Mouse (Mus musculus) thymus, postnatal 10 days (tissue): ENCODE results near the gene Zfp454.

Experiments
- DNase-seq, 2 experiments: peaks; one replicate each; pipeline ENCODE4 v3.0.0; 2021; ENCODE audit warnings: low spot score in 2 of 2

Gene Zfp454

GRCm38 (mm10) chr11:50887390-50888128 is at the start of gene Zfp454:
Gene Zfp454 (minus strand): TSS chr11:50887651.
- peak in 1 of 2 experiments; percentile 5 for DNase-seq

- no peak for DNase-seq
Observed at GRCm38 (mm10) chr11:50932040-50932439, 44.6 kb upstream of the Zfp454 start.

DNA sequence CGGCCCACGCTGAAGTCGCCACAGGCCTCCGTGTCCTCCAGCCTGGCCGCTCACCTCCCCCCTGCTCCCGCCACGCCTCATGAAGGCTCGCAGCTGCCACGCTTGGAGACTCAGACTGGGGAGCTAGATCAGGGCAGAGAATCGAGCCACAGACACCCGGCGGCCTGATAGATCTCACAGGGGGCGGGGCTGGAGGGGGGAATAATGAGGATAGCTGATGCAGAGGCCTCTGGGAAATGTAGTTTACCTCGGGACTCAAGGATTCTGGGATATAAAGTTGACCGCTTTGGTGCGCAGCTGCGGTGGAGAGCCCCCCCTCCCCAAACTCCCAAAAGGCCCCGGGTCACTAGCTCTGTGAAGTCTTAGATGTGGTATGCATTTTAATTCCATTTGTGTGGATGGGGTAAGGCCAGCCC is 44.0 kb upstream of the Zfp454 start, which contains the start of gene Zfp354b:
TSS of gene Zfp354b (minus strand) at position 183 of the 416 bp plus-strand sequence.
- DNase-seq: peak; percentile 14 to 24

GRCm38 (mm10) chr11:50931021-50931420 is 43.6 kb upstream of the Zfp454 start:
- no peak for DNase-seq

DNA sequence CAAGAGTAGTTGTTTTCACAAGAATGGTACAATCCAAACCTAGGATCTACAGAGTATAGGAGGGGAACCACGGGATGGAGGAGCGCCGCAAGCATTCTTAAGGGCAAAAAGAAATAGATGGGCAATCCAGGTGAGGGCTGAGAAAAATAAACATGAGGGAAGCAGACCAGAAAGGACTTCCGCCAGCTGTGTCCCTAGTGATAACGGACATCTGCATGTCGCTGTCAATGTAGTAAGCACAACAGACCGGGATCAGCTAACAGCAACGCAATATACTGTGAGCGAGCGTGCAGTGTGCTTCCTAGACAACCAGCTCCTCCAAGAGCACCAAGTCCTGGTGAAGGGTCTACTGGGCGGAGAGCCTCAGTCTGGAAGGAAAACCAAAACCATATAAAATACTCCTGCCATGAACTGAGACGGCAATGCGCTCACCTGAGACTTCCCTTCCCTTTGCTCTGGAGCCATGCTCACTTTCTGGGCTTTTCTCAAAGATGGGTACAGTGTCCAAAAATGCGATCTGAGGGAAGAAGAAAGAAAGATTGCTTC is 43.1 kb upstream of the Zfp454 start:
- DNase-seq: no peak

DNA sequence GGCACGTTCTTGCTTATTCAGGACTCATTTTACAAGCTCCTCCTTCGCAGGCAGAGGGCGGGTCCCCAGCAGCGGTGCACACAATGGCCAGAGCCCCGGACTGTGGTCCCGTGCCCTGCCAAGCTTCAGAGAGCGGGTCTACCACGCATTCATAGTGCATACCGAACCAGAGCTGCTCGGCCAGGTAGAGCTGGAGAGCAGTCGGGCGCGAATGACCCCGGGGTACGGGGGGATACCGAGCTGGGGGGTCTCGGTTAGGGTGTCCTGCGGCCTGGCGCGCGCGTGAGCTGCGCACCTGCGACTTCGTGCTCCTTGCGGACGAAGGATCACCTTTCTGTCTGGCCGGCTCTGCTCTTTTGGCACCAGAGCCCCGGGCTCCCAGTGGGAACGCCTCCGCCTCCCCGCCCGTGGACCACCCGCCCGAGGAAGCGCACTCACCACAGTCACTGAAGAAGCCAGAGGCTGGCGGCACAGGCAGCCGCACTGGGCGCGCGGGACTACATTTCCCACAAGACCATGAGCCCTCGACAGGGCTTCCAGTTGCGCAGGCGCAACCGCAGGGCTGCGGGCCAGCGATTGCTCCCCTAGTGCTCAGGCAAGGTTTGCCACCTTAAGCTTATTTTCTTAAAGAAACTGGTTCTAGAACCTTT is 28.3 kb upstream of the Zfp454 start, which contains the start of gene Zfp2:
TSS of gene Zfp2 (minus strand) at position 495 of the 650 bp plus-strand sequence.
- DNase-seq: peak; percentile 83 to 89

DNA sequence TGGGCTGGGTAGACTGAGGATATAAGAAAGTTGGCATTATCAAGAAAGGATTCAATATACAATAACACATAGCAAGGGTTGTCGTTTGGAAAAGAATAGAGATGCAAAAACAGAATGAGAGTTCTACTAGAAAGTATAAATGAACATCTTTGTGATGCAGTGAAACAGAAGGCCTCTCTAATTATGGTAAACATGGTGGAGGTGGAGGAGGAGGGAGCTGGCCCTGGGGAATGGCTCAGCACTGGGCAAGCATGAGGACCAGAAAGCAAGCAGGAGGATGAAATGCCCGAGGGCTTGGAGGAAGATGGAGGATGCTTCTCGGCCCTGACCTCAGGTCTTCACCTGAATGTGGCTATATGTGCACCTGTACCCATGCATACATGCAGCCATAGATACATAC is 27.0 kb upstream of the Zfp454 start:
- no peak for DNase-seq

DNA sequence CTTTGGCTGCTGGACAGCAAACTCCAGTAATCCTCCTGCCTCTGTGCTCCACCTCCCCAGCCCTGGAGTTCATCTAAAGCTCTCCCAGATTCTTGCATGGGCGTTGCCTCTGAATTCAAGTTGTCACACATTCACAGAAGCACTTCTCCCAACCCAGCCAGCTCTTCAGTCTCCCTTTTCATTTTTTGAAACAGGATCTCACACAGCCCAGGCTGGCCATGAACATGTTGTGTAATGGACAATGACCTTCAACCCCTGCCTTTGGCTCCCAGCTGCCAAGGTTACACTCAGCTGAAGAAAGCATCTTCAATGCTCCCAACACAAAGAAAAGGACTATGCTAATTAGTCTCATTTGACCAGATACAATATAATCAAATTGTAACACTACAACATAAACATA is 25.9 kb upstream of the Zfp454 start:
- no peak for DNase-seq

DNA sequence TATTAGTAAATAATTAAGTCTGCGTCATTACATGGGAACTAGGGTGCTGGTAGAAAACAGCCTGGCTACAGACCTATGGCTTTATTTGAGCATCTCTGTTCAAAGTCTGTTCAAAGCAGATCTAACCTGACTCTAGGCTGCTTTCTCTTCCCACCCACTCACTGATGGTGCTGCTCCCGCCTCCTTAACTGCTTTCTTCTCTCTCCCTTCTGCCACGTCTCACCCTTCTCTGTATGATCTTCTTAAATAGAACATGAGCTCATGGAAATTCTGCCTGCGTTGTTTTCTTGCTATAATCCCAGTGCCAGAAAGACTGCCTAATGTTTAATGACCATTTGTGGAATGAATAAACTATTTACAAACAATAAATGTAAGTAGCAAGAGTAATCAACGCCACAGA is 20.7 kb upstream of the Zfp454 start:
- DNase-seq: no peak

GRCm38 (mm10) chr11:50897359-50897758 is 9.9 kb upstream of the Zfp454 start:
- no peak for DNase-seq

DNA sequence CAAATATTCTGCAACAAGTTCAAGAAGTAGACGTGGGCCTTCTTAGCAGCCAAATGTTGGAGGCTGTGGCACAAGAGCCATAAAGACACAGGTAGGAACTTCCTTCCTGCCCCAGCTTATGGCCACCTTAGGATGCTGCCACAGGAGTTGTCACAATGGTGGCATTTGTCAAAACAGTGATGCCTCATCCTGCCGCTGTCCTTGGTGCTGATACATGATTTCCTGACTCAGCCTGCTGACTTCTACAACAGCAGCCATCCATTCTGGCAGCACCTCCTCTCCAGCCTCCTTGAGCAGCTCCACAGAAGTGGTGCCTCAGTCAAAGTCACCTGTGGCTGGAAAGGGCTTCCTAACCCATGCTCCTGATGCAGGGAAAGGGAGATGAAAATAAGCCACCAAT is 5.0 kb upstream of the Zfp454 start:
- peak in 1 of 2 experiments; percentile 22 for DNase-seq

GRCm38 (mm10) chr11:50886933-50887293 is 538 bp downstream of the Zfp454 start:
- no peak for DNase-seq

DNA sequence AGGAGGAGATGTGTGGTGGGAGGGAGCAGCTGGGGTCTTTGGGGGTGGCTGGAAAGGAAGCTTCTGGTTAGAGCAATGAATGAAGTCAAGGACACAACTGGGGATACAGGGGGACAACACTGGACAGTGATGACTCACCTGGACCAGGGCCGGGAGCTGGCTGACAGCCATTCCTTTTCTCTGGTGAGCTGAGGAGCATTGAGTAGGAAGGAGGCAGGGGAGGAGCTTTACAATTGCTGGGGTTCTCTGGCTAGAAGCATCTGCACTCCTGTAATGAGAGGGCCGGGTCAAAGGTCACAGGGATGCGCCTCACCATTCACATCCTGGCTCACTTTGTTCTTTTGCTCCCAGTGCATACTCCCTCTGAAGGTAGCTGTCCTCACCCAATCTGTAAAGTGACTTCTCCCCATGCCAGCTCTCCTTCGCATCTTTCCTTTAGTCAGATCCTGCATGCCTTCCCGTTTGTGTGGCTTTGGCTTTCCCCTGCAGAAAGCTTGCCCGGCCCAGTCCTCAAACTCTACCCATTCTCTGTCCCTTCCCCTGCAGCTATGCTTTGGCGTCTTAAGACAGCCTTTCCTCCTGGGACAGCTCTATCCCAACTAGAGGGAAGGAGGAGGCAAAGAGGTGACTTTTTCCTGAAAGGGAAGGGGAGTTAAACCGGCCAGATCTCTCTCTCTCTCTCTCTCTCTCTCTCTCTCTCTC is 1.1 kb downstream of the Zfp454 start:
- no peak for DNase-seq

- no peak for DNase-seq
Observed at GRCm38 (mm10) chr11:50883756-50884155, 3.7 kb downstream of the Zfp454 start.

- DNase-seq: no peak
Observed at GRCm38 (mm10) chr11:50878641-50879040, 8.8 kb downstream of the Zfp454 start.

DNA sequence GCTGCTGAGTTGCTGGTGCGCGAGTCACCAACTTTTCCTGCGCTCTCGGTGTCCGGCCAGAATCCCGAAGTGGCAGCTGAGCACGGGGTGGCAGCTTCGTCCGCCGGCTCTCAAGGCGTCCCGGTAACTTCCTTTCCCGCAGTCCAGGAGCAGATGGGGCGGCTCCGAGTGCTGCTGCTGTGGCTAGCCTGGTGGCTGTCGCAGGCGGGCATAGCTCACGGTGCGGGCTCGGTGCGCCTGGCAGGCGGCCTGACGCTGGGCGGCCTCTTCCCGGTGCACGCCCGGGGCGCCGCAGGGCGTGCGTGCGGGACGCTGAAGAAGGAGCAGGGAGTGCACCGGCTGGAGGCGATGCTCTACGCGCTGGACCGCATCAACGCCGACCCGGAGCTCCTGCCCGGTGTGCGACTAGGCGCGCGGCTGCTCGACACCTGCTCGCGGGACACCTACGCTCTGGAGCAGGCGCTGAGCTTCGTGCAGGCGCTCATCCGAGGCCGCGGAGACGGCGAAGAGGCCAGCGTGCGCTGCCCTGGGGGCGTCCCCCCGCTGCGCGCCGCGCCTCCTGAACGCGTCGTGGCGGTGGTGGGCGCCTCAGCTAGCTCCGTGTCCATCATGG is 36.4 kb downstream of the Zfp454 start:
- peak in 1 of 2 experiments; percentile 31 for DNase-seq

DNA sequence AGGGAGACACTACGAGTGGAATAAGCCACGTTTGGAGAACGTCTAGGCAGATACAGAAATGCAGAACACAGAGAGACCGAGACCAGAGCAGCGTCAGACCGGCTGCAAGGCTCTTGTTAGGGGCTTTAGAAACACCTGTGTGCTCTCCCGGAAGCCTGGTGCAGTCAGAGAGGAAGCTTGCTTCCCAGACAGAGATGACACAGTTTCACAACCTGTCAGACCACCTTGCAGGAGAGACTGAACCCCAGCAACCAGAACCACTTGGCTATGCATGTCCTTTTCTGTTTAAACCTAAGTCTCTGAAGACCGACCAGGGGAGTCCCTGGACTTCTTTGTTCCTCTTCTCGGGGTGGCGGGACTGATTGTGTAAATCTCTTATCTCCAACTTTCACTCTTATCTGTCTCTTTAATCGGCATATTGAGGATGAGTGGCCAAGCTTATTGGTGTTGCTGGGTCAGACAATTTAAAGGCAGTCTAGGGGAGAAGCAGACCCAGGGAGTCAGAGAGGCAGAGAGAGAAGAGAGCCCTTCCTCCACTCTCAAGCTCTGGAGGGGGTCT is 37.2 kb downstream of the Zfp454 start, which contains the start of gene Grm6:
TSS of gene Grm6 (plus strand) at position 509 of the 559 bp plus-strand sequence.
- DNase-seq: peak; percentile 52 to 54

- no peak for DNase-seq
Observed at GRCm38 (mm10) chr11:50849310-50849709, 38.1 kb downstream of the Zfp454 start.

GRCm38 (mm10) chr11:50848520-50849137 is 38.8 kb downstream of the Zfp454 start:
- DNase-seq: peak in 1 of 2 experiments; percentile 18

GRCm38 (mm10) chr11:50847047-50847446 is 40.4 kb downstream of the Zfp454 start:
- DNase-seq: peak in 1 of 2 experiments; percentile 35

DNA sequence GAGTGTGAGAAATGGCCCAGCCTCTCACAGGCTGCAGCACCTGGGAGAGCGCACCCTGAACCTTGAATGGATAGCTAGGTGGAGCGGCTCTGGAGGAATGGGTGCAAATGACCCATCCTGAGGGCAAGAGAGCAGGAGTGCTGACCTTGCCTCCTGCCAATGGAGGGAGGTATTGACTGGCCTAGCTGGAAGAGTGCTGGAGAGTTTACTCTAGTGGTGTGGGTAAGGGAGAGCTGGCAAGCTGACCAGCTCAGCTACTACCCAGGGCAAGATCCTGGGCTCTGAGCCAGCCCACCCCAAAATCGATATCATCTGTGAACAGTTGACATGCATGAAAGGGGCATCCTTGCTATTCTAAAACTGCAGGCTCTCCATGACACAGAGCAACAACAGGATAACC is 41.5 kb downstream of the Zfp454 start:
- no peak for DNase-seq
